Mouse (Mus musculus) embryo, embryonic 11.5 days (tissue): ENCODE data around the gene Nup133.
A peak's percentile ranks its signal among the peaks of the same experiment; 100 is the strongest.

ENCODE experiments used
- DNase-seq: peaks from one replicate; pipeline ENCODE4 v3.0.0-alpha.2; 2012; ENCODE audit warnings: low read depth, low spot score

Gene Nup133

GRCm38 (mm10) chr8:123953686-123954085, 4.6 kb upstream of the Nup133 start:
- DNase-seq, result no peak

- DNase-seq, result peak; percentile 34
These were observed 1.2 kb upstream of the Nup133 start for GRCm38 (mm10) chr8:123950077-123950802.

GRCm38 (mm10) chr8:123949686-123949986, 571 bp upstream of the Nup133 start:
- no peak for DNase-seq

- no peak for DNase-seq
These were observed 20.0 kb downstream of the Nup133 start for GRCm38 (mm10) chr8:123929026-123929425.

- no peak for DNase-seq
These were observed 23.4 kb downstream of the Nup133 start for GRCm38 (mm10) chr8:123925671-123926070.

- peak; percentile 80 for DNase-seq
These were observed 24.3 kb downstream of the Nup133 start for GRCm38 (mm10) chr8:123924719-123925118.

- DNase-seq, result no peak
These were observed 34.4 kb downstream of the Nup133 start for GRCm38 (mm10) chr8:123914635-123915034.

- no peak for DNase-seq
These were observed 36.8 kb downstream of the Nup133 start for GRCm38 (mm10) chr8:123912265-123912664.

- no peak for DNase-seq
These were observed 41.5 kb downstream of the Nup133 start for GRCm38 (mm10) chr8:123907604-123908003.

- DNase-seq, result no peak
These were observed 46.4 kb downstream of the Nup133 start for GRCm38 (mm10) chr8:123902653-123903052.

GRCm38 (mm10) chr8:123899366-123899765, 49.7 kb downstream of the Nup133 start:
- DNase-seq, result no peak

- no peak for DNase-seq
These were observed 50.5 kb downstream of the Nup133 start for GRCm38 (mm10) chr8:123898576-123898975.

GRCm38 (mm10) chr8:123896774-123897173, 52.3 kb downstream of the Nup133 start:
- DNase-seq, result no peak

GRCm38 (mm10) chr8:123896366-123896761, 52.7 kb downstream of the Nup133 start:
- no peak for DNase-seq

- no peak for DNase-seq
These were observed 53.2 kb downstream of the Nup133 start for GRCm38 (mm10) chr8:123895680-123896365.

GRCm38 (mm10) chr8:123895230-123895629, 53.8 kb downstream of the Nup133 start:
- DNase-seq, result no peak

- no peak for DNase-seq
These were observed 54.5 kb downstream of the Nup133 start, which contains the start of gene Acta1 for GRCm38 (mm10) chr8:123894502-123895097. Acta1 (minus strand) TSS chr8:123894751.

- DNase-seq, result no peak
These were observed 55.7 kb downstream of the Nup133 start for GRCm38 (mm10) chr8:123893413-123893812.

- DNase-seq, result no peak
These were observed 56.4 kb downstream of the Nup133 start for GRCm38 (mm10) chr8:123892586-123893155.

- DNase-seq, result no peak
These were observed 57.0 kb downstream of the Nup133 start for GRCm38 (mm10) chr8:123891883-123892585.

- DNase-seq, result peak; percentile 51
These were observed 57.8 kb downstream of the Nup133 start for GRCm38 (mm10) chr8:123891271-123891670.

GRCm38 (mm10) chr8:123889797-123890196, 59.3 kb downstream of the Nup133 start:
- DNase-seq, result no peak
